Mouse (Mus musculus): ENCODE measurements around the gene 1700020D05Rik. TPM values are rescaled to one million over a fixed set of nuclear protein-coding genes. Genes with fewer than 3 reads are reported as not detected.

Gene 1700020D05Rik
- total and polyA plus RNA-seq, 3 experiments: 0.23 to 0.34 TPM; not detected in 1

- in situ Hi-C loops (cut with MboI; ENCODE audit: low pct_ligation_motif_present, low pct_unique_long_range_greater_than_20kb, low sequenced_read_pairs): loop anchor here (5.0 kb wide), 1 partner anchor 37 kb away; the partner anchor contains the start of gene Cfl1
- H3K9ac ChIP-seq (ENCODE audit: insufficient read depth, low read depth): no peak overlapping the region
- DNase-seq (ENCODE audit: extremely low read depth): no peak
- H3K36me3 ChIP-seq (replicated peaks in 1 of 2; ENCODE audit: control insufficient read depth in 1 of 2, insufficient read depth in 1 of 2, low read length in 1 of 2): peaks cover 0 to 19% of the 10 kb centered on the region in 2 experiments
- H3K9me3 ChIP-seq (replicated peaks; ENCODE audit: low read length): no peaks in the 10 kb centered on the region
- peaks cover 6% of the 10 kb centered on the region; the same call in 1 of the 2 replicates for H3K79me2 ChIP-seq (replicated peaks; ENCODE audit: control insufficient read depth, extremely low read depth, insufficient read depth, poor library complexity, severe bottlenecking)
- TF ChIP-seq USF2 (conservative IDR thresholded peaks at IDR 0.05; ENCODE audit: low read depth, low read length) (no peak), CTCF (conservative IDR thresholded peaks at IDR 0.05 in 1 of 2, IDR thresholded peaks at IDR 0.05 in 1 of 2; ENCODE audit: low read depth in 2 of 2, low read length in 2 of 2) (no peak), MAFK (IDR thresholded peaks at IDR 0.05; ENCODE audit: insufficient replicate concordance, low read length) (no peak), ZNF384 (IDR thresholded peaks at IDR 0.05; ENCODE audit: low read depth, low read length) (no peak), SMC3 (IDR thresholded peaks at IDR 0.05; ENCODE audit: low read depth, low read length) (no peak), ZC3H11A (IDR thresholded peaks at IDR 0.05; ENCODE audit: low read depth, low read length) (no peak), ETS1 (conservative IDR thresholded peaks at IDR 0.05; ENCODE audit: low read depth, low read length) (no peak)
- peaks cover 7% of the 10 kb centered on the region for H3K27me3 ChIP-seq (replicated peaks)
- no peak overlapping the region for H3K4me3 ChIP-seq (replicated peaks in 1 of 3; ENCODE audit: low read depth in 2 of 3, low read length in 2 of 3, poor library complexity in 1 of 3)
- H3K4me1 ChIP-seq (ENCODE audit: control insufficient read depth in 1 of 2, insufficient read depth in 2 of 2): peaks cover 6 to 26% of the 10 kb centered on the region in 2 experiments; a peak in 3 of 4 replicates
- H3K27ac ChIP-seq (ENCODE audit: insufficient read depth, low read depth): no peak overlapping the region
- no peak overlapping the region for H3K4me2 ChIP-seq (ENCODE audit: insufficient read depth, low read depth, poor library complexity, severe bottlenecking)
- dilution Hi-C loops (cut with MboI; ENCODE audit: extremely low pct_ligation_motif_present, extremely low pct_unique_long_range_greater_than_20kb, low sequenced_read_pairs): no loop called here
Measured at GRCm38 (mm10) chr19:5455568-5455967, 48.0 kb downstream of the 1700020D05Rik start.

- Histone ChIP-seq H3K4me1 (ENCODE audit: control insufficient read depth in 1 of 2, insufficient read depth in 2 of 2) (peaks cover 6 to 26% of the 10 kb centered on the region in 2 experiments; a peak in 3 of 4 replicates), H3K4me2 (ENCODE audit: insufficient read depth, low read depth, poor library complexity, severe bottlenecking) (no peak overlapping the region)
- dilution Hi-C loops (cut with MboI; ENCODE audit: extremely low pct_ligation_motif_present, extremely low pct_unique_long_range_greater_than_20kb, low sequenced_read_pairs): no loop called here
Measured at GRCm38 (mm10) chr19:5455037-5455436, 48.5 kb downstream of the 1700020D05Rik start.

More at GRCm38 (mm10) chr19:5455037-5455436, 48.5 kb downstream of the 1700020D05Rik start:
- no peak for DNase-seq (ENCODE audit: extremely low read depth)
- Histone ChIP-seq H3K4me3 (replicated peaks in 1 of 3; ENCODE audit: low read depth in 2 of 3, low read length in 2 of 3, poor library complexity in 1 of 3) (no peak overlapping the region), H3K79me2 (replicated peaks; ENCODE audit: control insufficient read depth, extremely low read depth, insufficient read depth, poor library complexity, severe bottlenecking) (peaks cover 6% of the 10 kb centered on the region; the same call in 1 of the 2 replicates), H3K9ac (ENCODE audit: insufficient read depth, low read depth) (no peak overlapping the region), H3K27ac (ENCODE audit: insufficient read depth, low read depth) (no peak overlapping the region), H3K9me3 (replicated peaks; ENCODE audit: low read length) (no peaks in the 10 kb centered on the region), H3K36me3 (replicated peaks in 1 of 2; ENCODE audit: control insufficient read depth in 1 of 2, insufficient read depth in 1 of 2, low read length in 1 of 2) (peaks cover 0 to 19% of the 10 kb centered on the region in 2 experiments), H3K27me3 (replicated peaks) (peaks cover 7% of the 10 kb centered on the region)
- no peak for TF ChIP-seq CTCF (conservative IDR thresholded peaks at IDR 0.05 in 1 of 2, IDR thresholded peaks at IDR 0.05 in 1 of 2; ENCODE audit: low read depth in 2 of 2, low read length in 2 of 2)
- no peak for TF ChIP-seq USF2 (conservative IDR thresholded peaks at IDR 0.05; ENCODE audit: low read depth, low read length)
- no peak for TF ChIP-seq ZC3H11A (IDR thresholded peaks at IDR 0.05; ENCODE audit: low read depth, low read length)
- TF ChIP-seq BHLHE40 (IDR thresholded peaks at IDR 0.05; ENCODE audit: low read depth, low read length): no peak
- TF ChIP-seq GABPA (IDR thresholded peaks at IDR 0.05; ENCODE audit: insufficient replicate concordance, low read depth, low read length): no peak
- no peak for TF ChIP-seq POLR2A (IDR thresholded peaks at IDR 0.05; ENCODE audit: low read depth, low read length)
- no peak for TF ChIP-seq MAX (IDR thresholded peaks at IDR 0.05; ENCODE audit: low read length)
- no peak for TF ChIP-seq ZNF384 (IDR thresholded peaks at IDR 0.05; ENCODE audit: low read depth, low read length)
- no peak for TF ChIP-seq RCOR1 (conservative IDR thresholded peaks at IDR 0.05; ENCODE audit: low read depth, low read length)
- no peak for TF ChIP-seq MAZ (IDR thresholded peaks at IDR 0.05; ENCODE audit: low read depth, low read length)
- TF ChIP-seq JUN (IDR thresholded peaks at IDR 0.05; ENCODE audit: insufficient read depth, low read depth, low read length): no peak
- no peak for TF ChIP-seq RAD21 (IDR thresholded peaks at IDR 0.05; ENCODE audit: low read depth, low read length)
- no peak for TF ChIP-seq ETS1 (conservative IDR thresholded peaks at IDR 0.05; ENCODE audit: low read depth, low read length)
- TF ChIP-seq JUND (conservative IDR thresholded peaks at IDR 0.05; ENCODE audit: low read depth, low read length): no peak
- no peak for TF ChIP-seq MAFK (IDR thresholded peaks at IDR 0.05; ENCODE audit: insufficient replicate concordance, low read length)
- TF ChIP-seq ELF1 (IDR thresholded peaks at IDR 0.05; ENCODE audit: low read depth, low read length): no peak
- TF ChIP-seq SMC3 (IDR thresholded peaks at IDR 0.05; ENCODE audit: low read depth, low read length): no peak
- TF ChIP-seq NRF1 (IDR thresholded peaks at IDR 0.05; ENCODE audit: low read depth, low read length): no peak
- in situ Hi-C loops (cut with MboI; ENCODE audit: low pct_ligation_motif_present, low pct_unique_long_range_greater_than_20kb, low sequenced_read_pairs): loop anchor here (5.0 kb wide), 1 partner anchor 37 kb away; the partner anchor contains the start of gene Cfl1

Other genes starting within 250 kb of the 1700020D05Rik start
Only the 20 nearest of the 31 such genes appear.
- 1.9 and 3.5 TPM in 2 replicates for gene Cst6, start 154.2 kb downstream of the 1700020D05Rik start, total RNA-seq (2012; rRNA removed)
- not detected in 2 replicates for gene Cst6, start 154.2 kb downstream of the 1700020D05Rik start, total RNA-seq (2014; rRNA removed)
- gene Cst6, start 154.2 kb downstream of the 1700020D05Rik start, polyA plus RNA-seq (2012; ENCODE audit: insufficient read length, low read depth): not detected in 2 replicates
- 68.4 and 82.5 TPM in 2 replicates for gene Eif1ad, start 137.0 kb downstream of the 1700020D05Rik start, total RNA-seq (2012; rRNA removed)
- gene Eif1ad, start 137.0 kb downstream of the 1700020D05Rik start, total RNA-seq (2014; rRNA removed): 79.3 and 86.0 TPM in 2 replicates
- 97.7 and 98.8 TPM in 2 replicates for gene Eif1ad, start 137.0 kb downstream of the 1700020D05Rik start, polyA plus RNA-seq (2012; ENCODE audit: insufficient read length, low read depth)
- 161 and 176 TPM in 2 replicates for gene Banf1, start 136.6 kb downstream of the 1700020D05Rik start, total RNA-seq (2012; rRNA removed)
- gene Banf1, start 136.6 kb downstream of the 1700020D05Rik start, total RNA-seq (2014; rRNA removed): 212 and 273 TPM in 2 replicates
- gene Banf1, start 136.6 kb downstream of the 1700020D05Rik start, polyA plus RNA-seq (2012; ENCODE audit: insufficient read length, low read depth): 450 and 496 TPM in 2 replicates
- 78.3 and 85.8 TPM in 2 replicates for gene Sart1, start 115.1 kb downstream of the 1700020D05Rik start, total RNA-seq (2012; rRNA removed)
- gene Sart1, start 115.1 kb downstream of the 1700020D05Rik start, total RNA-seq (2014; rRNA removed): 46.7 and 47.7 TPM in 2 replicates
- gene Sart1, start 115.1 kb downstream of the 1700020D05Rik start, polyA plus RNA-seq (2012; ENCODE audit: insufficient read length, low read depth): 104 and 132 TPM in 2 replicates
- gene Tsga10ip, start 101.3 kb downstream of the 1700020D05Rik start, total RNA-seq (2012; rRNA removed): 0.80 and 0.89 TPM in 2 replicates
- gene Tsga10ip, start 101.3 kb downstream of the 1700020D05Rik start, total RNA-seq (2014; rRNA removed): 0.14 TPM in 1 of 2 replicates, not detected in the other
- 0.87 and 1.0 TPM in 2 replicates for gene Tsga10ip, start 101.3 kb downstream of the 1700020D05Rik start, polyA plus RNA-seq (2012; ENCODE audit: insufficient read length, low read depth)
- gene Drap1, start 78.8 kb downstream of the 1700020D05Rik start, total RNA-seq (2012; rRNA removed): 142 and 143 TPM in 2 replicates
- gene Drap1, start 78.8 kb downstream of the 1700020D05Rik start, total RNA-seq (2014; rRNA removed): 73.3 and 86.7 TPM in 2 replicates
- gene Drap1, start 78.8 kb downstream of the 1700020D05Rik start, polyA plus RNA-seq (2012; ENCODE audit: insufficient read length, low read depth): 180 and 215 TPM in 2 replicates
- gene AI837181, start 78.6 kb downstream of the 1700020D05Rik start, total RNA-seq (2012; rRNA removed): 8.6 and 9.8 TPM in 2 replicates
- gene AI837181, start 78.6 kb downstream of the 1700020D05Rik start, total RNA-seq (2014; rRNA removed): 19.3 and 22.0 TPM in 2 replicates
- 20.7 and 25.1 TPM in 2 replicates for gene AI837181, start 78.6 kb downstream of the 1700020D05Rik start, polyA plus RNA-seq (2012; ENCODE audit: insufficient read length, low read depth)
- gene Fosl1, start 56.2 kb downstream of the 1700020D05Rik start, total RNA-seq (2012; rRNA removed): not detected in 2 replicates
- gene Fosl1, start 56.2 kb downstream of the 1700020D05Rik start, total RNA-seq (2014; rRNA removed): not detected in 2 replicates
- gene Fosl1, start 56.2 kb downstream of the 1700020D05Rik start, polyA plus RNA-seq (2012; ENCODE audit: insufficient read length, low read depth): not detected in 2 replicates
- 4.2 and 4.8 TPM in 2 replicates for gene Ccdc85b, start 45.9 kb downstream of the 1700020D05Rik start, total RNA-seq (2012; rRNA removed)
- gene Ccdc85b, start 45.9 kb downstream of the 1700020D05Rik start, total RNA-seq (2014; rRNA removed): 2.0 and 2.1 TPM in 2 replicates
- 4.1 and 5.0 TPM in 2 replicates for gene Ccdc85b, start 45.9 kb downstream of the 1700020D05Rik start, polyA plus RNA-seq (2012; ENCODE audit: insufficient read length, low read depth)
- gene Fibp, start 43.2 kb downstream of the 1700020D05Rik start, total RNA-seq (2012; rRNA removed): 37.5 and 43.0 TPM in 2 replicates
- gene Fibp, start 43.2 kb downstream of the 1700020D05Rik start, total RNA-seq (2014; rRNA removed): 23.9 and 29.1 TPM in 2 replicates
- 52.4 and 74.9 TPM in 2 replicates for gene Fibp, start 43.2 kb downstream of the 1700020D05Rik start, polyA plus RNA-seq (2012; ENCODE audit: insufficient read length, low read depth)
- 0.38 TPM in 2 replicates for gene Ctsw, start 35.3 kb downstream of the 1700020D05Rik start, total RNA-seq (2012; rRNA removed)
- gene Ctsw, start 35.3 kb downstream of the 1700020D05Rik start, total RNA-seq (2014; rRNA removed): 0.23 TPM in 1 of 2 replicates, not detected in the other
- gene Ctsw, start 35.3 kb downstream of the 1700020D05Rik start, polyA plus RNA-seq (2012; ENCODE audit: insufficient read length, low read depth): 0.60 and 1.1 TPM in 2 replicates
- gene Efemp2, start 29.8 kb downstream of the 1700020D05Rik start, total RNA-seq (2012; rRNA removed): 0.51 and 0.59 TPM in 2 replicates
- gene Efemp2, start 29.8 kb downstream of the 1700020D05Rik start, total RNA-seq (2014; rRNA removed): not detected in 2 replicates
- 0.50 and 1.5 TPM in 2 replicates for gene Efemp2, start 29.8 kb downstream of the 1700020D05Rik start, polyA plus RNA-seq (2012; ENCODE audit: insufficient read length, low read depth)
- gene Mus81, start 15.4 kb downstream of the 1700020D05Rik start, total RNA-seq (2012; rRNA removed): 28.8 and 31.1 TPM in 2 replicates
- gene Mus81, start 15.4 kb downstream of the 1700020D05Rik start, total RNA-seq (2014; rRNA removed): 18.0 and 20.4 TPM in 2 replicates
- 29.3 and 30.2 TPM in 2 replicates for gene Mus81, start 15.4 kb downstream of the 1700020D05Rik start, polyA plus RNA-seq (2012; ENCODE audit: insufficient read length, low read depth)
- gene Cfl1, start 13.3 kb downstream of the 1700020D05Rik start, total RNA-seq (2012; rRNA removed): 818 and 982 TPM in 2 replicates
- gene Cfl1, start 13.3 kb downstream of the 1700020D05Rik start, total RNA-seq (2014; rRNA removed): 932 and 999 TPM in 2 replicates
- 1,768 and 1,993 TPM in 2 replicates for gene Cfl1, start 13.3 kb downstream of the 1700020D05Rik start, polyA plus RNA-seq (2012; ENCODE audit: insufficient read length, low read depth)
- gene Snx32, start 6.8 kb upstream of the 1700020D05Rik start, total RNA-seq (2012; rRNA removed): 2.7 and 2.8 TPM in 2 replicates
- 0.75 and 0.96 TPM in 2 replicates for gene Snx32, start 6.8 kb upstream of the 1700020D05Rik start, total RNA-seq (2014; rRNA removed)
- 1.2 and 2.4 TPM in 2 replicates for gene Snx32, start 6.8 kb upstream of the 1700020D05Rik start, polyA plus RNA-seq (2012; ENCODE audit: insufficient read length, low read depth)
- not detected in 2 replicates for gene Ovol1, start 56.9 kb upstream of the 1700020D05Rik start, total RNA-seq (2012; rRNA removed)
- not detected in 2 replicates for gene Ovol1, start 56.9 kb upstream of the 1700020D05Rik start, total RNA-seq (2014; rRNA removed)
- not detected in 2 replicates for gene Ovol1, start 56.9 kb upstream of the 1700020D05Rik start, polyA plus RNA-seq (2012; ENCODE audit: insufficient read length, low read depth)
- 9.6 and 10.6 TPM in 2 replicates for gene Ap5b1, start 64.2 kb upstream of the 1700020D05Rik start, total RNA-seq (2012; rRNA removed)
- 3.2 and 3.6 TPM in 2 replicates for gene Ap5b1, start 64.2 kb upstream of the 1700020D05Rik start, total RNA-seq (2014; rRNA removed)
- 6.5 and 8.5 TPM in 2 replicates for gene Ap5b1, start 64.2 kb upstream of the 1700020D05Rik start, polyA plus RNA-seq (2012; ENCODE audit: insufficient read length, low read depth)
- gene Rnaseh2c, start 98.1 kb upstream of the 1700020D05Rik start, total RNA-seq (2012; rRNA removed): 124 and 164 TPM in 2 replicates
- 51.3 and 54.2 TPM in 2 replicates for gene Rnaseh2c, start 98.1 kb upstream of the 1700020D05Rik start, total RNA-seq (2014; rRNA removed)
- 75.4 and 79.0 TPM in 2 replicates for gene Rnaseh2c, start 98.1 kb upstream of the 1700020D05Rik start, polyA plus RNA-seq (2012; ENCODE audit: insufficient read length, low read depth)
- 44.9 and 46.5 TPM in 2 replicates for gene Kat5, start 106.5 kb upstream of the 1700020D05Rik start, total RNA-seq (2012; rRNA removed)
- gene Kat5, start 106.5 kb upstream of the 1700020D05Rik start, total RNA-seq (2014; rRNA removed): 75.4 and 106 TPM in 2 replicates
- 50.1 and 62.8 TPM in 2 replicates for gene Kat5, start 106.5 kb upstream of the 1700020D05Rik start, polyA plus RNA-seq (2012; ENCODE audit: insufficient read length, low read depth)
- 21.0 and 22.1 TPM in 2 replicates for gene Rela, start 133.7 kb upstream of the 1700020D05Rik start, total RNA-seq (2012; rRNA removed)
- 11.1 and 12.1 TPM in 2 replicates for gene Rela, start 133.7 kb upstream of the 1700020D05Rik start, total RNA-seq (2014; rRNA removed)
- gene Rela, start 133.7 kb upstream of the 1700020D05Rik start, polyA plus RNA-seq (2012; ENCODE audit: insufficient read length, low read depth): 43.8 and 51.9 TPM in 2 replicates